Mouse (Mus musculus) forebrain, embryonic 11.5 days (tissue): Measurements from ENCODE around the gene Ldhc. TPM values are rescaled to one million over a fixed set of nuclear protein-coding genes. Genes with fewer than 3 reads are reported as not detected.
A peak's percentile ranks its signal among the peaks of the same experiment; 100 is the strongest.

Experiments
- ATAC-seq: fragments of 200-750 bp; cut with Nextera tagmentation; replicated peaks from 2 replicates; pipeline ENCODE4 v1.8.0; 2017; ENCODE audit warnings: moderate TSS enrichment; ENCODE audit not compliant: low FRiP score
- DNase-seq: peaks from one replicate; pipeline ENCODE4 v3.0.0-alpha.2; 2017; ENCODE audit warnings: low spot score
- H3K27ac ChIP-seq: fragments of 300-500 bp; sonication (generic); 2 replicates; pipeline ENCODE4 v1.5.1; 2014; ENCODE audit warnings: low read depth, low read length
- H3K27me3 ChIP-seq: fragments of 300-500 bp; sonication (generic); 2 replicates; pipeline ENCODE4 v1.6.1; 2014; ENCODE audit warnings: mild to moderate bottlenecking, low read length, mixed read lengths; ENCODE audit not compliant: control insufficient read depth, insufficient read depth
- H3K36me3 ChIP-seq: fragments of 300-500 bp; sonication (generic); 2 replicates; pipeline ENCODE4 v1.6.1; 2014; ENCODE audit warnings: mild to moderate bottlenecking, low read length, moderate library complexity, mixed read lengths; ENCODE audit not compliant: control insufficient read depth, insufficient read depth
- H3K4me1 ChIP-seq: fragments of 300-500 bp; sonication (generic); replicated peaks from 2 replicates; pipeline ENCODE4 v1.6.1; 2014; ENCODE audit warnings: low read length, mixed read lengths; ENCODE audit not compliant: control insufficient read depth, insufficient read depth
- H3K4me2 ChIP-seq: fragments of 300-500 bp; sonication (generic); 2 replicates; pipeline ENCODE4 v1.6.1; 2014; ENCODE audit warnings: low read depth, mild to moderate bottlenecking, low read length, moderate library complexity, mixed read lengths; ENCODE audit not compliant: severe bottlenecking
- H3K4me3 ChIP-seq: fragments of 300-500 bp; sonication (generic); 2 replicates; pipeline ENCODE4 v1.5.1; 2014; ENCODE audit warnings: low read depth, low read length
- H3K9ac ChIP-seq: fragments of 300-500 bp; sonication (generic); 2 replicates; pipeline ENCODE4 v1.6.1; 2014; ENCODE audit warnings: low read length
- H3K9me3 ChIP-seq: fragments of 300-500 bp; sonication (generic); 2 replicates; pipeline ENCODE4 v1.6.1; 2016; ENCODE audit warnings: low read length, mixed read lengths; ENCODE audit not compliant: control insufficient read depth
- WGBS: fragments of 180-500 bp; shearing (Covaris S2); extraction: QIAGEN DNeasy Blood & Tissue Kit; methylation state at CpG from one replicate; pipeline ENCODE4 v1.1.7; 2014; 5-methylcytosine and 5-hydroxymethylcytosine counted together
- polyA plus RNA-seq: library from polyadenylated mRNA; unstranded; fragments of >200 nt; fragmentation: Nextera tagmentation; extraction: Ambion mirVana; gene quantifications from 2 replicates; pipeline ENCODE4 v1.2.1, GENCODE M21; 2014

Gene Ldhc
- polyA plus RNA-seq, 1 experiment from 2014 or later: 0.13 TPM

- Histone ChIP-seq H3K4me1 (no peaks in the 10 kb centered on the region), H3K4me2 (no peak overlapping the region), H3K9ac (no peak overlapping the region), H3K36me3 (peaks cover 17% of the 10 kb centered on the region; the same call in 1 of the 2 replicates), H3K27me3 (no peaks in the 10 kb centered on the region), H3K27ac (no peak overlapping the region), H3K9me3 (no peaks in the 10 kb centered on the region), H3K4me3 (no peak overlapping the region)
- DNase-seq (no peak), ATAC-seq (no peak)
- WGBS: 93% methylated on average over 3 of the region's 3 CpGs
These were observed 50.2 kb downstream of the Ldhc start for GRCm38 (mm10) chr7:46911250-46911649.

- Histone ChIP-seq H3K36me3 (peaks cover 3% of the 10 kb centered on the region; the same call in 1 of the 2 replicates), H3K27me3 (no peaks in the 10 kb centered on the region), H3K4me3 (no peak overlapping the region), H3K4me1 (peaks cover 9% of the 10 kb centered on the region; the same call in 1 of the 2 replicates), H3K9me3 (no peaks in the 10 kb centered on the region), H3K27ac (no peak overlapping the region), H3K4me2 (no peak overlapping the region), H3K9ac (no peak overlapping the region)
- DNase-seq (no peak), ATAC-seq (no peak)
- WGBS: 90% methylated on average over 3 of the region's 3 CpGs
These were observed 55.4 kb downstream of the Ldhc start for GRCm38 (mm10) chr7:46916376-46916775.

DNA sequence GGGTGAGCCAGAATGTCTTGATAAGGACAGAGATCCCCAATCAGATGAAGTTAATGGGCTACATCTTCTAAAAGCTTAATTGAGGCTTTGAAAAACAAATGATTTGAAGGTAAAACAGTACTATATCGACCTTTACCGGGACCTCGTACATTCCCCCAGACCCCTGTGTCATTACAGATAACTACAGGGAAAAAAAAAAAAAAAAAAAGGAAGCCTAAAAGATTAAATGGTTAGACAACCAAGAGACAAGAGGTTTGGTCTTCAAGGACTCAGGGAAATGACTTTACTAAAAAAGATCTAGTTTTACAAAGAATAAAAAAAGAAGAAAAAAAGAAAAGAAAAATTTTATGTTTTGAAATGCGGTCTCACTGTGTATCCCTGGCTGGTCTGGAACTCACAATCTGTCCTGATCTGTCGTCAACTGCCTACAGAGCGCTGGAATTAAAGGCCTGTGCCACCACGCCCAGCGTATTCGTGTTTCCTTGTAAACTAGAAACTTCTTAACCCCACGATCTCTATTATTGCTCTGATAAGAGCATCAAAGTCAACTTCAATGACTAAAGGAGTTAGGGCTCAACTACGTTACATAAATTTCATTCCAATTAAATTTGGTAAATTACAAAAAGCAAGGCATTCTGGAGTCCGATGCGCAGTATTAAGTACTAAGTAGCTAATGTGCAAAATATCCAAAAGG, 57.8 kb downstream of the Ldhc start:
- WGBS: 20% methylated on average over 13 of the region's 13 CpGs
- peak overlapping the region; percentile 91 for H3K27ac ChIP-seq
- DNase-seq (no peak), ATAC-seq (no peak)
- H3K4me1 ChIP-seq: peaks cover 9% of the 10 kb centered on the region; the same call in 1 of the 2 replicates
- H3K36me3 ChIP-seq: no peaks in the 10 kb centered on the region
- H3K27me3 ChIP-seq: no peaks in the 10 kb centered on the region
- peak overlapping the region; percentile 94 for H3K9ac ChIP-seq
- peak overlapping the region; percentile 84 for H3K4me2 ChIP-seq
- H3K9me3 ChIP-seq: no peaks in the 10 kb centered on the region
- H3K4me3 ChIP-seq: peak overlapping the region; percentile 90

DNA sequence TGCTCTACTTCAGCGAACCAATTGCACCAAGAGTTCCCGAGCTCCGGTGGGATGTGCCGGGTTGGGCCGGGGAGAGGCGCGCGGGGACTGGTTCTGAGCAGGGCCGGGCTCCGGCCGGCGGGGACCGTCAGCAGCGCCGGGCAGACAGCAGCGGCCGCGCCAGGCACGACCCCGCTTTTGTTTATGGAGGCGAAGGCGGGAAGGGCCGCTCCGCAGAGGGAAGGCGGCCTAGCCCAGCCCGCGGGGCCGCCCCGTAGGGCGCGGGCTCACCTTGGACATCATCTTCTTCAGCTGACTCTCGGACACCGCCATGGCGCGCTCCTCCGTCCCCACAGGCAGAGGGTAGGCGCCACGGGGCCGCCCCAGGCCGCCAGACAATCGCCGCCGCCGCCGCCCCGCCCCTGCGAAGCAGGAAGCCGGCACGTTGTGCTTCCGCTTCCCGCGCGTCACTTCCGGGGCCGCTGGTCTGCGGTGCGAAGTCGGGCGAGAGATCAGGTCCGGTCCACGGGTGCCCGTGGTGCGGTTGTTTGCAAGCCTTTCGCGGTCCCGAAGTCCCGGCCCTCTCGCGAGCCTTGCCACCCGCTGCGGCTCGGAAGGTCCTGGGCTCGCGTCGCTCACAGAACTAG, 58.7 kb downstream of the Ldhc start, which contains the start of gene Tsg101:
Gene Tsg101, minus strand, starts transcription at position 419 of the 626 bp plus-strand sequence.
- peak within 1 kb of the TSS; percentile 91 for H3K27ac ChIP-seq
- peak; percentile 94 for DNase-seq
- H3K27me3 ChIP-seq: no peaks in the 10 kb centered on the region
- H3K9me3 ChIP-seq: no peaks in the 10 kb centered on the region
- H3K4me3 ChIP-seq: peak within 1 kb of the TSS; percentile 90
- no peaks in the 10 kb centered on the region for H3K36me3 ChIP-seq
- peaks cover 9% of the 10 kb centered on the region; the same call in 1 of the 2 replicates for H3K4me1 ChIP-seq
- H3K4me2 ChIP-seq: peak within 1 kb of the TSS; percentile 84
- ATAC-seq: peak; percentile 94
- WGBS: under 1% methylated on average over 67 of the region's 75 CpGs
- peak within 1 kb of the TSS; percentile 94 for H3K9ac ChIP-seq

GRCm38 (mm10) chr7:46922075-46922474, 61.1 kb downstream of the Ldhc start:
- H3K4me2 ChIP-seq: no peak overlapping the region
- 84% methylated on average over 4 of the region's 4 CpGs for WGBS
- H3K4me3 ChIP-seq: no peak overlapping the region
- ATAC-seq (no peak), DNase-seq (no peak)
- no peak overlapping the region for H3K27ac ChIP-seq
- H3K9me3 ChIP-seq: no peaks in the 10 kb centered on the region
- H3K9ac ChIP-seq: no peak overlapping the region
- no peaks in the 10 kb centered on the region for H3K27me3 ChIP-seq
- no peaks in the 10 kb centered on the region for H3K36me3 ChIP-seq
- peaks cover 7% of the 10 kb centered on the region; the same call in 1 of the 2 replicates for H3K4me1 ChIP-seq

Other genes starting within 250 kb of the Ldhc start
- gene Sergef, start 221.4 kb upstream of the Ldhc start, polyA plus RNA-seq: 17.6 and 18.7 TPM in 2 replicates
- gene Tph1, start 188.7 kb upstream of the Ldhc start, polyA plus RNA-seq: 0.13 and 0.19 TPM in 2 replicates
- 45.3 and 47.0 TPM in 2 replicates for gene Saal1, start 150.5 kb upstream of the Ldhc start, polyA plus RNA-seq
- gene Saa3, start 145.5 kb upstream of the Ldhc start, polyA plus RNA-seq: not detected in 2 replicates
- not detected in 2 replicates for gene Saa4, start 128.6 kb upstream of the Ldhc start, polyA plus RNA-seq
- not detected in 2 replicates for gene Saa1, start 118.2 kb upstream of the Ldhc start, polyA plus RNA-seq
- not detected in 2 replicates for gene Saa2, start 109.4 kb upstream of the Ldhc start, polyA plus RNA-seq
- 18.3 and 23.7 TPM in 2 replicates for gene Hps5, start 65.1 kb upstream of the Ldhc start, polyA plus RNA-seq
- 53.9 and 56.2 TPM in 2 replicates for gene Gtf2h1, start 65.1 kb upstream of the Ldhc start, polyA plus RNA-seq
- gene Ldha, start 19.7 kb upstream of the Ldhc start, polyA plus RNA-seq: 2,020 and 2,118 TPM in 2 replicates
- 311 and 322 TPM in 2 replicates for gene Tsg101, start 58.8 kb downstream of the Ldhc start, polyA plus RNA-seq
- 13.9 and 14.3 TPM in 2 replicates for gene Uevld, start 97.3 kb downstream of the Ldhc start, polyA plus RNA-seq
- gene Gm9999, start 122.4 kb downstream of the Ldhc start, polyA plus RNA-seq: not detected in 2 replicates
- gene Spty2d1, start 147.2 kb downstream of the Ldhc start, polyA plus RNA-seq: 12.7 and 14.0 TPM in 2 replicates
- gene Tmem86a, start 189.4 kb downstream of the Ldhc start, polyA plus RNA-seq: 6.9 and 9.4 TPM in 2 replicates